In genomic region chr11:4882892-4883627, GRCm38 (mm10) we compare ENCODE assay signal across 9 mouse cellular contexts. TPM values are rescaled to one million over a fixed set of nuclear protein-coding genes. Genes with fewer than 3 reads are reported as not detected.
A peak's percentile ranks its signal among the peaks of the same experiment; 100 is the strongest.
DNase-seq lines count a peak whose midpoint lies in the region; ATAC-seq and TF ChIP-seq lines count a peak whose summit lies in the region.
"Had no signal": no experiment of that assay in that cellular context is flagged by ENCODE, and none has a peak within 500 bp of the region (broad histone marks: within the 10 kb centered on the region; RNA-seq: fewer than 3 reads in every experiment).

No protein-coding gene starts in this region.

- no peaks in the 10 kb centered on the region for H3K4me1 ChIP-seq in midbrain, postnatal 0 days (ENCODE audit: insufficient read depth, low read length)
- no peaks in the 10 kb centered on the region for H3K4me1 ChIP-seq in midbrain, embryonic 11.5 days (ENCODE audit: control insufficient read depth, insufficient read depth, low read length)
- peaks cover 0 to 6% of the 10 kb centered on the region in 2 experiments; a peak in 2 of 4 replicates for H3K4me1 ChIP-seq in liver, embryonic 14.5 days (replicated peaks; ENCODE audit: control insufficient read depth in 2 of 2, insufficient read depth in 2 of 2, low read length in 1 of 2)
- H3K4me1 ChIP-seq: midbrain, embryonic 12.5 days had no signal

- H3K4me2 ChIP-seq in midbrain, postnatal 0 days (ENCODE audit: low read depth, low read length, poor library complexity, severe bottlenecking): no peak overlapping the region
- no peak overlapping the region for H3K4me2 ChIP-seq in midbrain, embryonic 11.5 days
- H3K4me2 ChIP-seq in liver, embryonic 14.5 days (ENCODE audit: low read depth): peak overlapping the region; percentile 36; the same call in 1 of the 2 replicates
- H3K4me2 ChIP-seq: midbrain, embryonic 12.5 days had no signal

- H3K9me3 ChIP-seq in midbrain, postnatal 0 days (ENCODE audit: low read length): no peaks in the 10 kb centered on the region
- H3K9me3 ChIP-seq in midbrain, embryonic 11.5 days (ENCODE audit: control insufficient read depth, low read length): no peaks in the 10 kb centered on the region
- H3K9me3 ChIP-seq in liver, embryonic 14.5 days (ENCODE audit: control insufficient read depth, low read length): no peaks in the 10 kb centered on the region
- H3K9me3 ChIP-seq: midbrain, embryonic 12.5 days had no signal

- TF ChIP-seq CTCF in midbrain, postnatal 0 days (IDR thresholded peaks at IDR 0.05): peak; percentile 51; the same call in 1 of the 2 replicates
- TF ChIP-seq CTCF in liver, embryonic 14.5 days (IDR thresholded peaks at IDR 0.05; ENCODE audit: low read depth): peak; percentile 68

- DNase-seq in midbrain, postnatal 0 days (ENCODE audit: low spot score): peak; percentile 44
- DNase-seq in midbrain, embryonic 11.5 days (ENCODE audit: low spot score, missing footprints): no peak
- DNase-seq in adrenal gland, postnatal 14 days: peak; percentile 70
- peak; percentile 17 to 43 for DNase-seq in heart, postnatal 14 days
- peak; percentile 35 to 44 (median 41) for DNase-seq in liver, embryonic 14.5 days (ENCODE audit: low read depth in 3 of 3, low spot score in 3 of 3)
- DNase-seq in thymus, postnatal 4 days: peak; percentile 70
- DNase-seq in cerebellum, postnatal 4 days (ENCODE audit: low spot score in 2 of 2): no peak
- no peak for DNase-seq in frontal cortex, adult 2 months (ENCODE audit: extremely low spot score in 1 of 2, low spot score in 1 of 2)

- no peak for TF ChIP-seq EP300 in liver, embryonic 14.5 days (IDR thresholded peaks at IDR 0.05; ENCODE audit: low read depth)

- H3K27me3 ChIP-seq in midbrain, postnatal 0 days (ENCODE audit: insufficient read depth, low read length): no peaks in the 10 kb centered on the region
- H3K27me3 ChIP-seq in midbrain, embryonic 11.5 days (ENCODE audit: control insufficient read depth, insufficient read depth, low read length): no peaks in the 10 kb centered on the region
- no peaks in the 10 kb centered on the region for H3K27me3 ChIP-seq in liver, embryonic 14.5 days (ENCODE audit: control insufficient read depth, insufficient read depth, low read length)
- H3K27me3 ChIP-seq: midbrain, embryonic 12.5 days had no signal

- 58% methylated on average over 14 of the region's 14 CpGs for WGBS in midbrain, postnatal 0 days
- WGBS in midbrain, embryonic 11.5 days: 50% methylated on average over 14 of the region's 14 CpGs
- WGBS in liver, embryonic 14.5 days (ENCODE audit: insufficient replicate concordance): 57% methylated on average over 14 of the region's 14 CpGs

- no peak for ATAC-seq in midbrain, postnatal 0 days (ENCODE audit: low FRiP score)
- ATAC-seq in midbrain, embryonic 11.5 days (ENCODE audit: low FRiP score): no peak
- ATAC-seq in liver, embryonic 14.5 days (ENCODE audit: insufficient read depth): peak; percentile 77

- intact Hi-C loops in heart, postnatal 14 days (cut with DNase I): no loop called here

- no peak overlapping the region for H3K9ac ChIP-seq in midbrain, postnatal 0 days (replicated peaks; ENCODE audit: low read length, poor library complexity, severe bottlenecking)
- H3K9ac ChIP-seq in midbrain, embryonic 11.5 days (ENCODE audit: low read length): no peak overlapping the region
- no peak overlapping the region for H3K9ac ChIP-seq in liver, embryonic 14.5 days (replicated peaks)
- H3K9ac ChIP-seq: midbrain, embryonic 12.5 days had no signal

- no peak overlapping the region for H3K27ac ChIP-seq in midbrain, postnatal 0 days (ENCODE audit: low read depth, low read length)
- H3K27ac ChIP-seq in midbrain, embryonic 11.5 days (ENCODE audit: low read depth, low read length): no peak overlapping the region
- no peak overlapping the region for H3K27ac ChIP-seq in liver, embryonic 14.5 days
- H3K27ac ChIP-seq: midbrain, embryonic 12.5 days had no signal

- peaks cover 13% of the 10 kb centered on the region for H3K36me3 ChIP-seq in midbrain, postnatal 0 days (ENCODE audit: insufficient read depth, low read length)
- H3K36me3 ChIP-seq in midbrain, embryonic 11.5 days (ENCODE audit: control insufficient read depth, insufficient read depth, low read length): no peaks in the 10 kb centered on the region
- H3K36me3 ChIP-seq in liver, embryonic 14.5 days (replicated peaks; ENCODE audit: control insufficient read depth, insufficient read depth, low read depth): no peaks in the 10 kb centered on the region; the same call in 1 of the 2 replicates

- H3K4me3 ChIP-seq in midbrain, postnatal 0 days (ENCODE audit: low read depth, low read length): no peak overlapping the region
- no peak overlapping the region for H3K4me3 ChIP-seq in midbrain, embryonic 11.5 days (ENCODE audit: low read depth, low read length)
- no peak overlapping the region for H3K4me3 ChIP-seq in liver, embryonic 14.5 days (ENCODE audit: insufficient read depth in 1 of 2, low read depth in 2 of 2, low read length in 2 of 2)
- H3K4me3 ChIP-seq: midbrain, embryonic 12.5 days had no signal

RNA-seq across cellular contexts. Expression of gene Nipsnap1, which starts 9.3 kb away (rescaled TPM):
- total RNA-seq in midbrain, postnatal 0 days (2014; rRNA removed): 133 and 170 TPM in 2 replicates
- polyA plus RNA-seq in midbrain, postnatal 0 days (2015; fragmentation: Nextera tagmentation; extraction: Ambion mirVana): 130 and 133 TPM in 2 replicates
- polyA plus RNA-seq in midbrain, embryonic 11.5 days (2014; fragmentation: Nextera tagmentation; extraction: Ambion mirVana): 75.4 and 79.1 TPM in 2 replicates
- total RNA-seq in adrenal gland, postnatal 14 days (2021): 23.1 and 41.1 TPM in 2 replicates
- 1 to 10 TPM; 2.1 to 2.2 TPM for total RNA-seq in heart, postnatal 14 days (2021)
- polyA plus RNA-seq in liver, embryonic 14.5 days (2012; rRNA removed): 33.2 and 41.9 TPM in 2 replicates
- polyA plus RNA-seq in liver, embryonic 14.5 days (2014; fragmentation: Nextera tagmentation; extraction: Ambion mirVana): 63.4 and 70.2 TPM in 2 replicates
- polyA plus RNA-seq in frontal cortex, adult 2 months (2012; rRNA removed): 74.8 and 76.4 TPM in 2 replicates

RNA-seq across cellular contexts. Expression of gene Thoc5, which starts 12.1 kb away (rescaled TPM):
- 44.9 and 48.4 TPM in 2 replicates for total RNA-seq in midbrain, postnatal 0 days (2014; rRNA removed)
- 44.6 and 45.2 TPM in 2 replicates for polyA plus RNA-seq in midbrain, postnatal 0 days (2015; fragmentation: Nextera tagmentation; extraction: Ambion mirVana)
- 61.2 and 65.5 TPM in 2 replicates for polyA plus RNA-seq in midbrain, embryonic 11.5 days (2014; fragmentation: Nextera tagmentation; extraction: Ambion mirVana)
- total RNA-seq in adrenal gland, postnatal 14 days (2021): 29.9 and 34.6 TPM in 2 replicates
- total RNA-seq in heart, postnatal 14 days (2021): 10 to 100 TPM; 16.7 to 17.3 TPM
- 12.8 and 17.2 TPM in 2 replicates for polyA plus RNA-seq in liver, embryonic 14.5 days (2012; rRNA removed)
- 15.9 and 19.3 TPM in 2 replicates for polyA plus RNA-seq in liver, embryonic 14.5 days (2014; fragmentation: Nextera tagmentation; extraction: Ambion mirVana)
- polyA plus RNA-seq in frontal cortex, adult 2 months (2012; rRNA removed): 42.0 and 45.4 TPM in 2 replicates

RNA-seq across cellular contexts. Expression of gene Nf2, which starts 33.7 kb away (rescaled TPM):
- total RNA-seq in midbrain, postnatal 0 days (2014; rRNA removed): 103 and 107 TPM in 2 replicates
- polyA plus RNA-seq in midbrain, postnatal 0 days (2015; fragmentation: Nextera tagmentation; extraction: Ambion mirVana): 48.4 and 51.5 TPM in 2 replicates
- polyA plus RNA-seq in midbrain, embryonic 11.5 days (2014; fragmentation: Nextera tagmentation; extraction: Ambion mirVana): 46.9 and 51.0 TPM in 2 replicates
- total RNA-seq in adrenal gland, postnatal 14 days (2021): 102 and 106 TPM in 2 replicates
- 10 to 100 TPM; 82.9 to 84.2 TPM for total RNA-seq in heart, postnatal 14 days (2021)
- polyA plus RNA-seq in liver, embryonic 14.5 days (2012; rRNA removed): 9.3 and 12.1 TPM in 2 replicates
- polyA plus RNA-seq in liver, embryonic 14.5 days (2014; fragmentation: Nextera tagmentation; extraction: Ambion mirVana): 10.7 TPM in 2 replicates
- 67.6 and 67.9 TPM in 2 replicates for polyA plus RNA-seq in frontal cortex, adult 2 months (2012; rRNA removed)

Comparison
In these comparisons a context has a peak if more than half of its experiments do, and no peak if none do; other contexts are left out.
1. DNase-seq: peak in midbrain, postnatal 0 days (single experiment), adrenal gland, postnatal 14 days (single experiment), heart, postnatal 14 days (2 of 2), liver, embryonic 14.5 days (3 of 3) and thymus, postnatal 4 days (single experiment); none in midbrain, embryonic 11.5 days (single experiment), cerebellum, postnatal 4 days (0 of 2) and frontal cortex, adult 2 months (0 of 2).